Mouse (Mus musculus): Measurements from ENCODE around the gene Ctsf. TPM values are rescaled to one million over a fixed set of nuclear protein-coding genes. Genes with fewer than 3 reads are reported as not detected.

The Ctsf gene
- polyA plus RNA-seq, 1 experiment from 2014 or later: 18.5 TPM

GRCm38 (mm10) chr19:4898972-4899371, 44.0 kb downstream of the Ctsf start:
- Histone ChIP-seq H3K27ac (no peak overlapping the region), H3K36me3 (peaks cover 19% of the 10 kb centered on the region), H3K4me3 (no peak overlapping the region), H3K9me3 (replicated peaks) (no peaks in the 10 kb centered on the region), H3K4me1 (no peaks in the 10 kb centered on the region), H3K27me3 (ENCODE audit: low read depth, poor library complexity, severe bottlenecking) (no peaks in the 10 kb centered on the region)
- no peak for DNase-seq (ENCODE audit: low spot score)
- WGBS: 77% methylated on average over 9 of the region's 9 CpGs

GRCm38 (mm10) chr19:4899888-4900287, 45.0 kb downstream of the Ctsf start:
- Histone ChIP-seq H3K36me3 (peaks cover 19% of the 10 kb centered on the region), H3K27ac (no peak overlapping the region)
- WGBS: 86% methylated on average over 3 of the region's 3 CpGs

GRCm38 (mm10) chr19:4905979-4906794, 51.3 kb downstream of the Ctsf start, which contains the start of gene Bbs1:
Bbs1 (minus strand) TSS chr19:4906628.
- H3K4me1 ChIP-seq: peaks cover 6% of the 10 kb centered on the region
- H3K4me3 ChIP-seq: peak within 1 kb of the TSS; percentile 68
- 9% methylated on average over 31 of the region's 31 CpGs for WGBS
- H3K27ac ChIP-seq: peak within 1 kb of the TSS; percentile 69; the same call in 1 of the 2 replicates
- H3K27me3 ChIP-seq (ENCODE audit: low read depth, poor library complexity, severe bottlenecking): no peaks in the 10 kb centered on the region
- peaks cover 60% of the 10 kb centered on the region for H3K36me3 ChIP-seq
- DNase-seq (ENCODE audit: low spot score): peak; percentile 90
- H3K9me3 ChIP-seq (replicated peaks): no peaks in the 10 kb centered on the region

More at GRCm38 (mm10) chr19:4899888-4900287, 45.0 kb downstream of the Ctsf start:
- no peaks in the 10 kb centered on the region for H3K4me1 ChIP-seq
- no peak overlapping the region for H3K4me3 ChIP-seq
- no peak for DNase-seq (ENCODE audit: low spot score)
- no peaks in the 10 kb centered on the region for H3K27me3 ChIP-seq (ENCODE audit: low read depth, poor library complexity, severe bottlenecking)
- no peaks in the 10 kb centered on the region for H3K9me3 ChIP-seq (replicated peaks)

- H3K4me3 ChIP-seq: no peak overlapping the region
- H3K4me1 ChIP-seq: peaks cover 6% of the 10 kb centered on the region
- no peaks in the 10 kb centered on the region for H3K9me3 ChIP-seq (replicated peaks)
- H3K27me3 ChIP-seq (ENCODE audit: low read depth, poor library complexity, severe bottlenecking): no peaks in the 10 kb centered on the region
- no peak overlapping the region for H3K27ac ChIP-seq
- WGBS: 84% methylated on average over 4 of the region's 4 CpGs
- peaks cover 70% of the 10 kb centered on the region for H3K36me3 ChIP-seq
- DNase-seq (ENCODE audit: low spot score): no peak
Observed at GRCm38 (mm10) chr19:4908107-4908506, 53.2 kb downstream of the Ctsf start.

GRCm38 (mm10) chr19:4909376-4909775, 54.4 kb downstream of the Ctsf start:
- H3K9me3 ChIP-seq (replicated peaks): no peaks in the 10 kb centered on the region
- H3K4me1 ChIP-seq: peaks cover 6% of the 10 kb centered on the region
- WGBS: 93% methylated on average over 7 of the region's 7 CpGs
- no peak overlapping the region for H3K27ac ChIP-seq
- DNase-seq (ENCODE audit: low spot score): no peak
- no peaks in the 10 kb centered on the region for H3K27me3 ChIP-seq (ENCODE audit: low read depth, poor library complexity, severe bottlenecking)
- H3K36me3 ChIP-seq: peaks cover 75% of the 10 kb centered on the region
- H3K4me3 ChIP-seq: no peak overlapping the region

Other genes with a start within 250 kb of the Ctsf start
- 7.8 and 8.0 TPM in 2 replicates for gene Lrfn4, start 239.5 kb upstream of the Ctsf start, polyA plus RNA-seq (2016; fragmentation: Nextera tagmentation; extraction: Ambion mirVana)
- 85.7 and 90.4 TPM in 2 replicates for gene Rce1, start 229.5 kb upstream of the Ctsf start, polyA plus RNA-seq (2016; fragmentation: Nextera tagmentation; extraction: Ambion mirVana)
- gene Gm960, start 156.5 kb upstream of the Ctsf start, polyA plus RNA-seq (2016; fragmentation: Nextera tagmentation; extraction: Ambion mirVana): 1.5 and 4.5 TPM in 2 replicates
- 3.4 and 4.2 TPM in 2 replicates for gene Sptbn2, start 144.0 kb upstream of the Ctsf start, polyA plus RNA-seq (2016; fragmentation: Nextera tagmentation; extraction: Ambion mirVana)
- gene Rbm4b, start 98.6 kb upstream of the Ctsf start, polyA plus RNA-seq (2016; fragmentation: Nextera tagmentation; extraction: Ambion mirVana): 87.3 and 113 TPM in 2 replicates
- 91.5 and 108 TPM in 2 replicates for gene Rbm4, start 61.2 kb upstream of the Ctsf start, polyA plus RNA-seq (2016; fragmentation: Nextera tagmentation; extraction: Ambion mirVana)
- 32.7 and 33.8 TPM in 2 replicates for gene Gm21992, start 43.5 kb upstream of the Ctsf start, polyA plus RNA-seq (2016; fragmentation: Nextera tagmentation; extraction: Ambion mirVana)
- gene Rbm14, start 43.5 kb upstream of the Ctsf start, polyA plus RNA-seq (2016; fragmentation: Nextera tagmentation; extraction: Ambion mirVana): 134 TPM in 2 replicates
- 48.9 and 55.3 TPM in 2 replicates for gene Ccs, start 15.8 kb upstream of the Ctsf start, polyA plus RNA-seq (2016; fragmentation: Nextera tagmentation; extraction: Ambion mirVana)
- gene Ccdc87, start 15.8 kb upstream of the Ctsf start, polyA plus RNA-seq (2016; fragmentation: Nextera tagmentation; extraction: Ambion mirVana): not detected in 2 replicates
- 1.6 and 2.7 TPM in 2 replicates for gene Actn3, start 22.8 kb downstream of the Ctsf start, polyA plus RNA-seq (2016; fragmentation: Nextera tagmentation; extraction: Ambion mirVana)
- gene Zdhhc24, start 23.5 kb downstream of the Ctsf start, polyA plus RNA-seq (2016; fragmentation: Nextera tagmentation; extraction: Ambion mirVana): 7.0 and 8.5 TPM in 2 replicates
- gene Bbs1, start 51.5 kb downstream of the Ctsf start, polyA plus RNA-seq (2016; fragmentation: Nextera tagmentation; extraction: Ambion mirVana): 5.1 and 9.0 TPM in 2 replicates
- gene Dpp3, start 73.2 kb downstream of the Ctsf start, polyA plus RNA-seq (2016; fragmentation: Nextera tagmentation; extraction: Ambion mirVana): 196 and 198 TPM in 2 replicates
- 1.4 and 2.1 TPM in 2 replicates for gene Peli3, start 88.0 kb downstream of the Ctsf start, polyA plus RNA-seq (2016; fragmentation: Nextera tagmentation; extraction: Ambion mirVana)
- gene Mrpl11, start 107.0 kb downstream of the Ctsf start, polyA plus RNA-seq (2016; fragmentation: Nextera tagmentation; extraction: Ambion mirVana): 161 and 187 TPM in 2 replicates
- gene Npas4, start 135.2 kb downstream of the Ctsf start, polyA plus RNA-seq (2016; fragmentation: Nextera tagmentation; extraction: Ambion mirVana): not detected in 2 replicates
- 7.3 and 8.6 TPM in 2 replicates for gene Slc29a2, start 168.7 kb downstream of the Ctsf start, polyA plus RNA-seq (2016; fragmentation: Nextera tagmentation; extraction: Ambion mirVana)
- 35.5 and 35.6 TPM in 2 replicates for gene B4gat1, start 183.7 kb downstream of the Ctsf start, polyA plus RNA-seq (2016; fragmentation: Nextera tagmentation; extraction: Ambion mirVana)
- 1.8 and 3.1 TPM in 2 replicates for gene AC124502.3, start 183.8 kb downstream of the Ctsf start, polyA plus RNA-seq (2016; fragmentation: Nextera tagmentation; extraction: Ambion mirVana)
- 74.6 and 84.6 TPM in 2 replicates for gene Brms1, start 186.2 kb downstream of the Ctsf start, polyA plus RNA-seq (2016; fragmentation: Nextera tagmentation; extraction: Ambion mirVana)
- gene Rin1, start 195.4 kb downstream of the Ctsf start, polyA plus RNA-seq (2016; fragmentation: Nextera tagmentation; extraction: Ambion mirVana): 3.1 and 3.5 TPM in 2 replicates
- gene Cd248, start 212.9 kb downstream of the Ctsf start, polyA plus RNA-seq (2016; fragmentation: Nextera tagmentation; extraction: Ambion mirVana): 37.1 and 42.5 TPM in 2 replicates
- 2.4 and 2.5 TPM in 2 replicates for gene Tmem151a, start 230.4 kb downstream of the Ctsf start, polyA plus RNA-seq (2016; fragmentation: Nextera tagmentation; extraction: Ambion mirVana)
- gene Yif1a, start 233.4 kb downstream of the Ctsf start, polyA plus RNA-seq (2016; fragmentation: Nextera tagmentation; extraction: Ambion mirVana): 65.4 and 78.0 TPM in 2 replicates
- gene Cnih2, start 243.4 kb downstream of the Ctsf start, polyA plus RNA-seq (2016; fragmentation: Nextera tagmentation; extraction: Ambion mirVana): 20.2 and 28.1 TPM in 2 replicates

All from limb, embryonic 10.5 days (tissue).